ENCODE assay signal across 16 mouse cellular contexts in the genomic region with DNA sequence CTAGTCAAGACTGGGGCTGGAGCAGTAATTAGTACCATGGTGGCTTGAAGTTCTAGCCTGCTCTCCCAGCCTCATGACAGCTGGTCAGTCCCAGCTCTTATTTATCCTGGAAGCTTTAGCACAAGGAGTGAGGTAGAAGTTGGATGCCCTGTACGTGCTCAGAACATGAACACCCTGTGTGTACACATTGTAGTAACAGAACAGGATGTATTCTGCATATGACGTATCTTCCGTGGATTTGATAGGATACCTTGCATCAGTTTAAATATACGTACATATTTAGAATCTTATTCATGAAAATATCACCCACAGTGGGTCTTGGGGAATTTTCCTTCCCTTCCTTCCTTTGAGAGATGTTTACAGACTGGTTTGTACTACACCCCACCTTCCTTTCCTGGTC.
DNase-seq lines count a peak whose midpoint lies in the region; ATAC-seq and TF ChIP-seq lines count a peak whose summit lies in the region.
"Had no signal": no experiment of that assay in that cellular context is flagged by ENCODE, and none has a peak within 500 bp of the region (broad histone marks: within the 10 kb centered on the region; RNA-seq: fewer than 3 reads in every experiment).

No protein-coding gene starts in this region.

- peaks cover 18% of the 10 kb centered on the region for H3K4me1 ChIP-seq in lung, embryonic 15.5 days
- H3K4me1 ChIP-seq in lung, embryonic 16.5 days (replicated peaks; ENCODE audit: control insufficient read depth, insufficient read depth, low read length), result peaks cover 12% of the 10 kb centered on the region
- H3K4me1 ChIP-seq in lung, postnatal 0 days (ENCODE audit: insufficient read depth, low read depth, low read length), result no peaks in the 10 kb centered on the region; the same call in 1 of the 2 replicates
- no peaks in the 10 kb centered on the region; the same call in 1 of the 2 replicates for H3K4me1 ChIP-seq in lung, adult 2 months (ENCODE audit: control insufficient read depth, insufficient read depth, low read length)

- H3K27me3 ChIP-seq in lung, embryonic 15.5 days, result no peaks in the 10 kb centered on the region
- no peaks in the 10 kb centered on the region for H3K27me3 ChIP-seq in lung, embryonic 16.5 days (ENCODE audit: control insufficient read depth, insufficient read depth, low read depth, low read length)
- no peaks in the 10 kb centered on the region for H3K27me3 ChIP-seq in lung, postnatal 0 days (replicated peaks; ENCODE audit: insufficient read depth, low read length)
- H3K27me3 ChIP-seq: CH12.LX, Patski had no signal

- WGBS in lung, embryonic 15.5 days, result 72% methylated on average over 4 of the region's 4 CpGs
- WGBS in lung, embryonic 16.5 days, result 67% methylated on average over 4 of the region's 4 CpGs
- WGBS in lung, postnatal 0 days, result 62% methylated on average over 4 of the region's 4 CpGs
- 61% methylated on average over 4 of the region's 4 CpGs for WGBS in lung, adult 2 months

- TF ChIP-seq POLR2A in lung, adult 2 months (IDR thresholded peaks at IDR 0.05; ENCODE audit: borderline replicate concordance, extremely low read depth, low read depth, low read length), result no peak

- no peak for DNase-seq in lung, adult 18-20 months
- DNase-seq in lung, postnatal 4 days, result no peak
- DNase-seq in lung, postnatal 0 days (ENCODE audit: low spot score), result peak; percentile 38
- no peak for DNase-seq in lung, adult 2 months
- DNase-seq in lung, postnatal 36 days, result peak; percentile 25
- DNase-seq in lung, postnatal 10 days, result no peak
- DNase-seq: B cell, adult 2 months; cerebellum, adult 11 months; cerebellum, adult 11-12 months had no signal

- H3K9me3 ChIP-seq in lung, embryonic 15.5 days, result no peaks in the 10 kb centered on the region
- no peaks in the 10 kb centered on the region for H3K9me3 ChIP-seq in lung, embryonic 16.5 days (ENCODE audit: control insufficient read depth, low read length)
- H3K9me3 ChIP-seq in lung, postnatal 0 days (ENCODE audit: low read length), result no peaks in the 10 kb centered on the region

- no peak for ATAC-seq in lung, embryonic 15.5 days (ENCODE audit: borderline replicate concordance, extremely low read depth, low FRiP score, low TSS enrichment)
- ATAC-seq in lung, embryonic 16.5 days (ENCODE audit: low read depth), result peak; percentile 51
- peak; percentile 73 for ATAC-seq in lung, postnatal 0 days
- ATAC-seq: activated CD4-positive, CD25-positive, alpha-beta regulatory T cell, adult 4 months; CD4-positive, CD25-positive, alpha-beta regulatory T cell, adult 4 months; Patski had no signal

- H3K4me3 ChIP-seq in lung, embryonic 15.5 days, result no peak overlapping the region
- H3K4me3 ChIP-seq in lung, embryonic 16.5 days (ENCODE audit: low read length), result no peak overlapping the region
- no peak overlapping the region for H3K4me3 ChIP-seq in lung, postnatal 0 days (ENCODE audit: low read depth, low read length)
- H3K4me3 ChIP-seq in lung, adult 2 months (replicated peaks; ENCODE audit: extremely low read depth, low read depth, low read length), result no peak overlapping the region

- H3K36me3 ChIP-seq in lung, embryonic 15.5 days, result no peaks in the 10 kb centered on the region
- no peaks in the 10 kb centered on the region for H3K36me3 ChIP-seq in lung, embryonic 16.5 days (ENCODE audit: control insufficient read depth, insufficient read depth, low read length)
- no peaks in the 10 kb centered on the region for H3K36me3 ChIP-seq in lung, postnatal 0 days (ENCODE audit: insufficient read depth, low read length)
- H3K36me3 ChIP-seq: G1E had no signal

- TF ChIP-seq CTCF in lung, postnatal 0 days (IDR thresholded peaks at IDR 0.05), result no peak
- TF ChIP-seq CTCF in lung, adult 2 months (IDR thresholded peaks at IDR 0.05; ENCODE audit: insufficient read depth, low read length), result no peak

- no peak overlapping the region for H3K9ac ChIP-seq in lung, embryonic 15.5 days
- H3K9ac ChIP-seq in lung, embryonic 16.5 days (ENCODE audit: low read length), result no peak overlapping the region
- H3K9ac ChIP-seq in lung, postnatal 0 days (replicated peaks; ENCODE audit: low read depth), result no peak overlapping the region

- H3K27ac ChIP-seq in lung, embryonic 15.5 days, result peak overlapping the region; percentile 22
- H3K27ac ChIP-seq in lung, embryonic 16.5 days (ENCODE audit: low read length), result peak overlapping the region; percentile 60
- H3K27ac ChIP-seq in lung, postnatal 0 days (ENCODE audit: low read length), result peak overlapping the region; percentile 33; the same call in 1 of the 2 replicates

- no peak overlapping the region for H3K4me2 ChIP-seq in lung, embryonic 15.5 days
- no peak overlapping the region for H3K4me2 ChIP-seq in lung, embryonic 16.5 days (ENCODE audit: low read depth, low read length)
- no peak overlapping the region for H3K4me2 ChIP-seq in lung, postnatal 0 days (replicated peaks; ENCODE audit: low read depth, low read length)

- TF ChIP-seq EP300 in lung, postnatal 0 days (IDR thresholded peaks at IDR 0.05), result peak; percentile 94

Comparison
In these comparisons a context has a peak if more than half of its experiments do, and no peak if none do; other contexts are left out.
1. DNase-seq: peak in lung, postnatal 0 days (single experiment) and lung, postnatal 36 days (single experiment); none in lung, adult 18-20 months (0 of 2), lung, postnatal 4 days (0 of 2), lung, adult 2 months (single experiment) and lung, postnatal 10 days (single experiment).
2. Peak in every context shown above with its lines, with median percentiles within 50 percentile points of each other: H3K27ac ChIP-seq.